Mouse (Mus musculus) 3134 (cell line): Measurements from ENCODE around the gene Ndufaf5.
"Not testable (repeated sequence)": the region's sequence is repeated elsewhere in the genome, so short reads cannot be mapped to it uniquely, and the experiment has no call there.

Source experiments
- DNase-seq: peaks from one replicate; pipeline ENCODE4 v3.0.0-alpha.2; 2011; ENCODE audit warnings: low spot score; ENCODE audit not compliant: insufficient read length; ENCODE audit errors: extremely low read depth

Ndufaf5 gene

GRCm38 (mm10) chr2:140170127-140170802 lies at the start of gene Ndufaf5, which contains the start of gene Esf1:
TSS of gene Ndufaf5 (plus strand) at chr2:140170649.
TSS of gene Esf1 (minus strand) at chr2:140170564.
- peak; percentile 91 for DNase-seq

GRCm38 (mm10) chr2:140125516-140125915 lies 44.9 kb upstream of the Ndufaf5 start:
- DNase-seq: no peak

DNA sequence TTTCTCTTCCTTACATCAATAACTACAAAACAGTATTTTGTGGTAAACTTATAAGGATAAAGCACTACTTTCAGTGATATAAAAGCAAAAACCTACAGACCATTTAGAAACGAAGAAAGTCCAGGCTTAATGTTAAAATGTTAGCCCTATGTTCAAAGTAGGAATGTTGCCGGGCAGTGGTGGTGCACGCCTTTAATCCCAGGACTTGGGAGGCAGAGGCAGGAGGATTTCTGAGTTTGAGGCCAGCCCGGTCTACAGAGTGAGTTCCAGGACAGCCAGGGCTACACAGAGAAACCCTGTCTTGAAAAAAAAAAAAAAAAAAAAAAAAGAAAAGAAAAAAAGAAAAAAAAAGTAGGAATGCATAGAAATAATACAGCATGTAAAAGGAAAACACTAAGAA lies 18.7 kb upstream of the Ndufaf5 start, which contains the start of gene Gm17374:
Gene Gm17374 (plus strand): TSS at position 301 of the 400 bp plus-strand sequence.
- not testable (repeated sequence) for DNase-seq

GRCm38 (mm10) chr2:140159186-140159730 lies 11.2 kb upstream of the Ndufaf5 start:
- DNase-seq: peak; percentile 20

DNA sequence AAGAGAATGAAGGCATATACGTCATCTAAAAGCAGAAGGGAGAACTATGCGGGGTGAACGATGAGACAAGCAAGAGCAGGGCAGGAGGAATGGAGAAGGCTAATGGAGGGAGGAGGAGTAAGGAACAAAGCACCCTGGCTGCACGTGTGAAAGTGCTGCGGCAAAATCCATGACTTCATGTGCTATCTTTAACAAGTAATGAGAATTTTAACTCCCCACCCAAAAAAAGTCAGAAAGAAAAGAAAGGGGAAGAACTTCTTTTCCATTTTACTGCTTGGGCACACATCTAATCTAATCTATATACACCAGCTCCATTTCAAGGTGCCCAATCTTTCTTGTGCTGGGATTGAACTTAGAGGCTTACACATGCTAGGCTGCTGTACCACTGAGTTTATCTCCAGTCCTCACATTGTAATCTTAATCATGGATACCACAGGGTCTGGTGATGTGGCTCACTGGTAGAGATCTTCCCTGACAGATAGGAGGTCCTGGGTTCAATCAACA lies 7.0 kb upstream of the Ndufaf5 start:
- no peak for DNase-seq

DNA sequence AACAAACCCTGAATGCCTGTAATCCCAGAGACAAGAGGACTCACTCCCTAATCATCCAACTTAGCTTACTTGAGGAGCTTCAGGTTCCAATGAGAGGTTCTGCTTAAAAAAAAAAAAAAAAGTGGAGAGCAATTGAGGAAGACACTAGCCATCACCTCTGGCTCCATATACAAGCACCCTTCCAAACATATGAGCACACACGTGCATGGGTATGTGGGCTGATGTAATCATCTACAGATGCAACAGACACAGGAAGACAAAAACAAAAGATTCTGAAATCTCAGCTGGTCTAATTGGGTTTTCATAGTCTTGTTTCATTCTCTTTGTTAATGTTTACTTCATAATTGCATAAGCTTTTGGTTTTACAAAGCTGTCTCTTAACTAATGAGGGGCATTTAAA lies 1.4 kb upstream of the Ndufaf5 start:
- DNase-seq: no peak

- no peak for DNase-seq
These were observed 529 bp downstream of the Ndufaf5 start for GRCm38 (mm10) chr2:140170803-140171553.

DNA sequence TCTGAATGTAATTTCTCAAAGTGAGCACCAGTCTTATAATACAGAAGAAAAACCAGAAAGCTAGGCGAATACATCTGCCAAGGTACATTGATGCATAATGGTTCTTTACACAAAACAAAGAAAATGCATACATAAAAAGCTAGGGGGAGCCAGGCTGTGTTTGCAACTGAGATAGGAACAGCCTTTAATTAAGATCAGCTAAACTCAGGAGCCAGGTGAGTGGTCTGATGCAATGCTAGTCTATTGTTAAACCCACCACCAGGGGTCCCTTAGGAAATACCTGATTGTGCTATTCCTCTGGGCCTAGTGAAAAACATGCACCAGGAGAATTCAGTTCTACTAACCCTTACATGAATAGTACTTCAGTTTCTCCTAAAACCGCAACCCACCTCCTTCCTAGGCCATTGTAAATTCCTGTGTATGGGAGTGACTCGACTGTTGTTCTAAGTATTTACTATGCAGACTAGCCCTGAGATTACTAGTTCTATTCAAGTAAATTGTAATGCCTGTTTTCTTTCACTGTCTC lies 15.3 kb downstream of the Ndufaf5 start:
- DNase-seq: not testable (repeated sequence)

DNA sequence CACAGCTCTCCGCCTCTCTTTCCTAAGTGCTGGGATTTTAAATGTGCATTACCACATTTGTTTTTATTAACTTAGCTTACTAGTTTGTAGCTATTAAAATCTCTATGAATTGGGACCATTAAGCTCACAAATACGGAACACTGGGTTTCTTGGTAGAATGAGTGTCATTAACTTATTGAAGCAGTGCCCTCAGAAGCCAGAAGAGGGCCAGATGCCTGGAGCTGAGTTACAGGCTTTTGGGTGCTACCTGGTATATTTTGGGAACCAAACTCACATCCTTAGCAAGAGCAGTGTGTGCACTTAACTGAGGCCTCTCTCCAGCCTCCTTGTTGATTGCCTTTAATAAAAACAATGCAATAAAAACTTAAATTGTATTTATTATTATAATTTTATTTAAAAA lies 30.3 kb downstream of the Ndufaf5 start:
- DNase-seq: no peak

- DNase-seq: no peak
These were observed 32.1 kb downstream of the Ndufaf5 start for GRCm38 (mm10) chr2:140202573-140202972.

GRCm38 (mm10) chr2:140203756-140204155 lies 33.3 kb downstream of the Ndufaf5 start:
- no peak for DNase-seq

DNA sequence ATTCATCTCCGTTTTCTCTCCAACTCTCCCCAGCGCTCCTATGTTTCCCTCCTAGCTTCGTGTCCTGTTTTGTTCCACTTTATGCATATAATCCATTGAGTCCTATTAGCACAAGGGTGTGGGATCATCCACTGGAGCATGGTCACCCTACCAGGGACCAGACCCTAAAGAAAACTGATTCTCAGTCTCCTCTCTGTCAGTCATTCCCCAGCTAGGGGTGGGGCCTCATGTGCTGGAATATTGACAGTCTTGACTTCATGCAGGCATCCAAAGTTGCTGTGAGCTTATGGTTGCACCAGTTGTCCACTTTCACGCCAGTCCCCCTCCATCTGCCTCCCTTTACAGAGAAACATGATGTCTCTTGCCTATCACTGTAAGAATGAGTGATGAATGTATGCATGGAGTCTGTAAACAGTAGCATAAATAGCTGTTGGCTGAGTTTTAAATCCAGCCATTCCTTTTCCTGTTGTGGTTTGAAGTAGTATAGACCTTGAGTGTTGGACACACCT lies 44.1 kb downstream of the Ndufaf5 start:
- no peak for DNase-seq

GRCm38 (mm10) chr2:140215415-140215814 lies 45.0 kb downstream of the Ndufaf5 start:
- no peak for DNase-seq

DNA sequence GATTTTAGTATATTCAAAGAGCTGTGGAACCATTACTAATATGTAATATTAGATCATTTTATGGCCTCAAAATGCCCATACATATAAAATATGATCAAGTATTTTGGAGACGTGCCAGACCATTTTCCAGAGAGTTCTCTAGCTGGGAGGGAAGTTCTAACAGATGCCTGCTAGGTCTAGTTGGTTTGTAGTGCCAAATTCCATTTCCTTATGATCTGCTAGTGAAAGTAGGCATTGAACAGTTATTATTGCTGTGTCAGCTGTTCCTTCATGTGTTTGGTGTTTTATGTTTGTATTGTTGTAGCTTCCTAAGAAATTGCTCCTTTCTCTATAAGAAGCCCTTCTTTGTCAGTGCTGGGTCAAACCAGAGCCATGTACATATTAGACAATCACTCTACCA lies 45.5 kb downstream of the Ndufaf5 start:
- DNase-seq: no peak

DNA sequence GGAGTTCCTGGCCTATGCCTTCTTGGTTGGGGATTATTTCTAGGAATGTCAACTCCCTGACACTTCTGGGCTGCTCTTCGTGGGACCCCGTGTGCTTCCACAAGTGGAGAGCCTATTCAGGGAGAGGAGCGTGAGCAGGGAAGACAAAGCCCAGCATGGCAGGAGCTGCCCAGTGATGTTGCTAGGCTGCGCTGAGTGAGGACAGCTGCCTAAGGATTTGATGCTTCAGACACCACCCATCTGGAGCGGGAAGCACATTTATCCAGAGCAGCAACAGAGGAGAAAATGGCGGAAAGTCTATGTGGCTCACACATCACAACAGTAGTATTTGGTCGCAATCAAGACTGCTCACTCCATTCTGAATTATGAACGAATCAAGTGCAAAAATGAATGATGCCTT lies 49.9 kb downstream of the Ndufaf5 start:
- no peak for DNase-seq

DNA sequence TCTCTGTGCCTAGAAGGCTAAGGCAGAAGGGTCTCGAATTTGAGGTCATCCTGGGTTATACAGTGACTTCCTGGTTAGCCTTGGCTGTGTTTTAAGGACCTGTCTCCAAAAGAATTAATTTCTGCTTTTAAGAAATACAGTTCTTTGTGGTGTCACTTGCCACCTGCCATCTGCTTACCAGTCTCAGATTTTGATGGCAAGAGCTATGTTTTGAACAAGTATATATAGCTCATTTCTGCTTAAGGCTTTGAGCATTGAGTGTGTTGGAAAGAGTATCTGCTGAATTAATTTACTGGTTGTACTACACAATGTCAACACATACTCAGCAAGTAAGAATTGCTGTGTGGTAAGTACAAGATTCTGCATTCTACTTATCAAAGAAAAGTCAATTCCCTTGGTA lies 59.8 kb downstream of the Ndufaf5 start:
- no peak for DNase-seq

- DNase-seq: no peak
These were observed 66.8 kb downstream of the Ndufaf5 start for GRCm38 (mm10) chr2:140237245-140237644.

DNA sequence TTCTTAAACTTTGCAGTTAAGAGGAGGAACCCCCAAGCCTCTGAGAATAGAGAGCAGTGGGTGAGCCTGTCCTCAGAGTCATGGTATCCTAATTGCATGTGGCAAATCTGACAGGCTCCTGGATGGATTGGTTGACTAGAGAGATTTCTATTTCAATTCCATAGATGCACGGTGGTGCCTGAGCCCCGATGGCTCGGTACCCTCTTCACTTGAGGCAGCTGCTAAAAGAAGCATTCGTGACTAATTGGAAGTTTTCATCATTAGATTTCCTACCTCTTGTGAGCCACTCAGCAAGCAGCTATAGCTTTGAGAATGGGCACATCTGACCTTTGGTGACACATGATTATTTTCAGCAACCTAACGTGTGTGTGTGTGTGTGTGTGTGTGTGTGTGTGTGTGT lies 71.9 kb downstream of the Ndufaf5 start:
- DNase-seq: no peak

DNA sequence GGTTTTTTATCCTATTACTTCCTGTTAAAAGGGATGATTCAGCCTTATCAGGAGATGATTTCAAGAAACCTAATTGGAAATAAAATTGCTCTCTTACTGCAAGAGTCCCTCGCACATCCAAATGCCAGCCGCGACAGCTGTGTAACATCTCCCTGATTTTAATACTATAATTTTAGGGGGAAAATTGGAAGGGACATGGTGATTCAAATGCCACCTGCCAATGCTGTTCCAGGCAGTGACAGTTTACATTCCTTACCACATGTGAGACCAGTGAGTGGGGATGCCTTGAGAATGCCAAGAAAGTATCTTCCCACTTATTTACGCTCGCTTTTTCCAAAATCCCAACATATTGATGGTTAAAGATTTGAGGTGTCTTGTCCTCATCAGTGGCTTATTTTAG lies 72.7 kb downstream of the Ndufaf5 start:
- DNase-seq: no peak
